Mouse (Mus musculus) kidney, adult 2 months (tissue): Measurements from ENCODE around the gene Rab3a. TPM values are rescaled to one million over a fixed set of nuclear protein-coding genes. Genes with fewer than 3 reads are reported as not detected.

Experiments used
- DNase-seq: peaks from one replicate; pipeline ENCODE4 v3.0.0; 2021
- H3K27ac ChIP-seq: fragments of 200-500 bp; 2 replicates; pipeline ENCODE4 v1.5.1; 2012; ENCODE audit warnings: low read depth, low read length, control low read depth, inconsistent platforms; ENCODE audit not compliant: insufficient read depth
- H3K27me3 ChIP-seq: fragments of 200-500 bp; replicated peaks from 2 replicates; pipeline ENCODE4 v1.6.1; 2012; ENCODE audit warnings: mild to moderate bottlenecking, moderate library complexity, low read length, inconsistent platforms; ENCODE audit not compliant: control insufficient read depth, insufficient read depth
- H3K36me3 ChIP-seq: fragments of 200-500 bp; 2 replicates; pipeline ENCODE4 v1.6.1; 2012; ENCODE audit warnings: mild to moderate bottlenecking, moderate library complexity, low read length, inconsistent platforms; ENCODE audit not compliant: control insufficient read depth, insufficient read depth
- H3K4me1 ChIP-seq: fragments of 200-500 bp; 2 replicates; pipeline ENCODE4 v1.6.1; 2011; ENCODE audit warnings: low read length; ENCODE audit not compliant: control insufficient read depth, insufficient read depth
- H3K4me3 ChIP-seq: fragments of 200-500 bp; 2 replicates; pipeline ENCODE4 v1.5.1; 2011; ENCODE audit warnings: mild to moderate bottlenecking, low read depth, low read length, control low read depth; ENCODE audit not compliant: insufficient read depth
- CTCF ChIP-seq: fragments of 200-500 bp; conservative IDR thresholded peaks from 2 replicates; pipeline ENCODE4 v1.5.1; 2011; ENCODE audit warnings: low read depth, mild to moderate bottlenecking, control low read depth, low read length, moderate library complexity, mixed read lengths; ENCODE audit not compliant: insufficient read depth, insufficient read length
- POLR2A ChIP-seq: fragments of 200-500 bp; IDR thresholded peaks from one replicate; pipeline ENCODE4 v1.6.1; 2011; ENCODE audit warnings: low read depth, low read length, control low read depth
- WGBS: fragments of 180-500 bp; shearing (Covaris S2); methylation state at CpG from one replicate; pipeline ENCODE4 v1.1.7; 2018; 5-methylcytosine and 5-hydroxymethylcytosine counted together
- polyA plus RNA-seq: library from polyadenylated mRNA; depleted of rRNA; stranded (reverse); fragments of >200 nt; gene quantifications from 2 replicates; pipeline ENCODE4 v1.2.3, GENCODE M21; 2012; rRNA removed

Gene Rab3a
- polyA plus RNA-seq, 1 experiment = 31.1 TPM

- no peaks in the 10 kb centered on the region; the same call in 1 of the 2 replicates for H3K4me1 ChIP-seq
- no peak overlapping the region for H3K27ac ChIP-seq
- no peak for DNase-seq
- no peaks in the 10 kb centered on the region for H3K36me3 ChIP-seq
- TF ChIP-seq POLR2A (no peak), CTCF (no peak)
- no peak overlapping the region for H3K4me3 ChIP-seq
- H3K27me3 ChIP-seq = no peaks in the 10 kb centered on the region
- 76% methylated on average over 11 of the region's 11 CpGs for WGBS
Observed at GRCm38 (mm10) chr8:70802786-70803510, 48.5 kb downstream of the Rab3a start.

GRCm38 (mm10) chr8:70803761-70804480, 49.4 kb downstream of the Rab3a start:
- no peak for TF ChIP-seq CTCF
- TF ChIP-seq POLR2A = no peak
- no peaks in the 10 kb centered on the region for H3K27me3 ChIP-seq
- no peaks in the 10 kb centered on the region for H3K4me1 ChIP-seq
- DNase-seq = peak; percentile 37
- no peak overlapping the region for H3K27ac ChIP-seq
- peak overlapping the region; percentile 77 for H3K4me3 ChIP-seq
- H3K36me3 ChIP-seq = no peaks in the 10 kb centered on the region
- WGBS = 4% methylated on average over 47 of the region's 47 CpGs

GRCm38 (mm10) chr8:70804481-70805206, 50.2 kb downstream of the Rab3a start, which contains the start of gene Mast3:
Mast3 (minus strand) TSS chr8:70805054.
- DNase-seq = peak; percentile 93
- WGBS = 1% methylated on average over 44 of the region's 45 CpGs
- H3K27ac ChIP-seq = no peak within 1 kb of the TSS
- TF ChIP-seq POLR2A (no peak), CTCF (no peak)
- H3K4me1 ChIP-seq = no peaks in the 10 kb centered on the region
- H3K36me3 ChIP-seq = no peaks in the 10 kb centered on the region
- H3K27me3 ChIP-seq = no peaks in the 10 kb centered on the region
- H3K4me3 ChIP-seq = peak within 1 kb of the TSS; percentile 77

GRCm38 (mm10) chr8:70806541-70806940, 52.1 kb downstream of the Rab3a start:
- Histone ChIP-seq H3K27me3 (no peaks in the 10 kb centered on the region), H3K27ac (no peak overlapping the region), H3K4me3 (no peak overlapping the region), H3K36me3 (no peaks in the 10 kb centered on the region), H3K4me1 (no peaks in the 10 kb centered on the region)
- peak; percentile 46 for DNase-seq
- 77% methylated on average over 4 of the region's 4 CpGs for WGBS
- TF ChIP-seq POLR2A (no peak), CTCF (no peak)

DNA sequence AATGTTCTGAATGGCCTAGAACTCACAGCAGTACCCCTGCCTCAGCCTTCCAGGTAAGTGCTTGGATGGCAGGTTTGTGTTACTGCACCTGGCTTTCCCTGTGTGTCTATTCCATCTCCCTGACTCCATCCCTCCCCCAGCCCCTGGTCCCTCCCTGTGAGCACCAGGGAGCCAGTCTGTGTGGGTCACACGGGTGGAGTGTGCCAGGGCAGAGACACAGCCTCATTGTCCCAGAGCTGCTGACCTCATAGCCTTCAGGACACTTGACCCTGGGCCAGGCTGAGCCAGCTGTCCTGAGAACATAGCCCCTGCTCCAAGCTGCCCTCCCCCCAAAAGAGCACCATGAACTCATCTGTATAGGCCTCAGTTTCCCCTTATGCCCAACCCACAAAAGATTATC, 52.8 kb downstream of the Rab3a start:
- no peak overlapping the region for H3K27ac ChIP-seq
- H3K4me1 ChIP-seq = no peaks in the 10 kb centered on the region
- H3K36me3 ChIP-seq = no peaks in the 10 kb centered on the region
- H3K27me3 ChIP-seq = no peaks in the 10 kb centered on the region
- no peak for DNase-seq
- H3K4me3 ChIP-seq = no peak overlapping the region
- TF ChIP-seq POLR2A = no peak
- TF ChIP-seq CTCF = no peak
- 76% methylated on average over 1 of the region's 1 CpGs for WGBS

- no peak for DNase-seq
- no peak within 1 kb of the TSS for H3K27ac ChIP-seq
- no peaks in the 10 kb centered on the region for H3K36me3 ChIP-seq
- no peak within 1 kb of the TSS for H3K4me3 ChIP-seq
- H3K4me1 ChIP-seq = no peaks in the 10 kb centered on the region
- 82% methylated on average over 5 of the region's 5 CpGs for WGBS
- no peaks in the 10 kb centered on the region for H3K27me3 ChIP-seq
- TF ChIP-seq POLR2A = no peak
- no peak for TF ChIP-seq CTCF
Observed at GRCm38 (mm10) chr8:70808239-70808638, 53.8 kb downstream of the Rab3a start, which contains the start of gene Il12rb1. Il12rb1 (plus strand) TSS chr8:70808449.

Other genes with a start within 250 kb of the Rab3a start
- 161 and 177 TPM in 2 replicates for gene Rex1bd, start 247.9 kb upstream of the Rab3a start, polyA plus RNA-seq
- gene Uba52, start 243.9 kb upstream of the Rab3a start, polyA plus RNA-seq = 620 and 835 TPM in 2 replicates
- 320 and 410 TPM in 2 replicates for gene Fkbp8, start 227.0 kb upstream of the Rab3a start, polyA plus RNA-seq
- gene Kxd1, start 226.7 kb upstream of the Rab3a start, polyA plus RNA-seq = 151 TPM in 2 replicates
- 16.4 and 18.1 TPM in 2 replicates for gene Ell, start 215.2 kb upstream of the Rab3a start, polyA plus RNA-seq
- gene Isyna1, start 160.3 kb upstream of the Rab3a start, polyA plus RNA-seq = 127 and 159 TPM in 2 replicates
- 84.9 and 123 TPM in 2 replicates for gene Ssbp4, start 145.8 kb upstream of the Rab3a start, polyA plus RNA-seq
- 3.2 and 3.5 TPM in 2 replicates for gene Lrrc25, start 138.5 kb upstream of the Rab3a start, polyA plus RNA-seq
- gene Gdf15, start 122.2 kb upstream of the Rab3a start, polyA plus RNA-seq = 11.2 and 17.8 TPM in 2 replicates
- 296 TPM in 2 replicates for gene Pgpep1, start 94.3 kb upstream of the Rab3a start, polyA plus RNA-seq
- 106 and 120 TPM in 2 replicates for gene Lsm4, start 81.4 kb upstream of the Rab3a start, polyA plus RNA-seq
- gene Jund, start 55.7 kb upstream of the Rab3a start, polyA plus RNA-seq = 158 and 201 TPM in 2 replicates
- gene Iqcn, start 51.2 kb upstream of the Rab3a start, polyA plus RNA-seq = 0.03 and 0.12 TPM in 2 replicates
- 0.61 and 0.99 TPM in 2 replicates for gene Gm3336, start 36.1 kb upstream of the Rab3a start, polyA plus RNA-seq
- 81.6 and 113 TPM in 2 replicates for gene Pde4c, start 31.0 kb upstream of the Rab3a start, polyA plus RNA-seq
- 73.4 and 96.3 TPM in 2 replicates for gene Mpv17l2, start 6.3 kb downstream of the Rab3a start, polyA plus RNA-seq
- gene Pik3r2, start 22.0 kb downstream of the Rab3a start, polyA plus RNA-seq = 60.5 and 94.7 TPM in 2 replicates
- 25.3 and 27.4 TPM in 2 replicates for gene Mast3, start 50.4 kb downstream of the Rab3a start, polyA plus RNA-seq
- gene Il12rb1, start 53.8 kb downstream of the Rab3a start, polyA plus RNA-seq = 0.42 and 0.48 TPM in 2 replicates
- 19.8 and 26.2 TPM in 2 replicates for gene Arrdc2, start 85.0 kb downstream of the Rab3a start, polyA plus RNA-seq
- 9.4 and 11.0 TPM in 2 replicates for gene Kcnn1, start 108.6 kb downstream of the Rab3a start, polyA plus RNA-seq
- 48.9 and 49.2 TPM in 2 replicates for gene Ccdc124, start 119.3 kb downstream of the Rab3a start, polyA plus RNA-seq
- gene Slc5a5, start 138.1 kb downstream of the Rab3a start, polyA plus RNA-seq = 0.19 and 0.31 TPM in 2 replicates
- gene Rpl18a, start 142.7 kb downstream of the Rab3a start, polyA plus RNA-seq = 3,589 and 3,709 TPM in 2 replicates
- 18.4 and 24.4 TPM in 2 replicates for gene Map1s, start 151.3 kb downstream of the Rab3a start, polyA plus RNA-seq